Mouse (Mus musculus) intestine, embryonic 16.5 days (tissue): Measurements from ENCODE around the gene Magt1. TPM values are rescaled to one million over a fixed set of nuclear protein-coding genes. Genes with fewer than 3 reads are reported as not detected.
A peak's percentile ranks its signal among the peaks of the same experiment; 100 is the strongest.

ENCODE experiments used
- ATAC-seq: fragments of 200-750 bp; cut with Nextera tagmentation; 2 replicates; pipeline ENCODE4 v1.8.0; 2017; ENCODE audit warnings: moderate TSS enrichment, moderate library complexity
- H3K27ac ChIP-seq: fragments of 300-500 bp; sonication (generic); 2 replicates; pipeline ENCODE4 v1.5.1; 2014; ENCODE audit warnings: mild to moderate bottlenecking, low read length
- H3K27me3 ChIP-seq: fragments of 300-500 bp; sonication (generic); replicated peaks from 2 replicates; pipeline ENCODE4 v1.6.1; 2014; ENCODE audit warnings: low read length, control low read depth, mixed read lengths; ENCODE audit not compliant: control insufficient read depth, insufficient read depth
- H3K36me3 ChIP-seq: fragments of 300-500 bp; sonication (generic); 2 replicates; pipeline ENCODE4 v1.6.1; 2014; ENCODE audit warnings: low read length, control low read depth; ENCODE audit not compliant: control insufficient read depth, insufficient read depth
- H3K4me1 ChIP-seq: fragments of 300-500 bp; sonication (generic); 2 replicates; pipeline ENCODE4 v1.6.1; 2014; ENCODE audit warnings: low read length, control low read depth, mixed read lengths; ENCODE audit not compliant: control insufficient read depth, insufficient read depth
- H3K4me2 ChIP-seq: fragments of 300-500 bp; sonication (generic); 2 replicates; pipeline ENCODE4 v1.6.1; 2014; ENCODE audit warnings: low read depth, low read length, control low read depth
- H3K4me3 ChIP-seq: fragments of 300-500 bp; sonication (generic); 2 replicates; pipeline ENCODE4 v1.5.1; 2014; ENCODE audit warnings: mild to moderate bottlenecking, low read length
- H3K9ac ChIP-seq: fragments of 300-500 bp; sonication (generic); 2 replicates; pipeline ENCODE4 v1.6.1; 2014; ENCODE audit warnings: low read depth, low read length
- H3K9me3 ChIP-seq: fragments of 300-500 bp; sonication (generic); 2 replicates; pipeline ENCODE4 v1.6.1; 2016; ENCODE audit warnings: low read length, control low read depth; ENCODE audit not compliant: control insufficient read depth
- WGBS: fragments of 180-500 bp; shearing (Covaris S2); extraction: QIAGEN DNeasy Blood & Tissue Kit; methylation state at CpG from one replicate; pipeline ENCODE4 v1.1.7; 2014; 5-methylcytosine and 5-hydroxymethylcytosine counted together
- polyA plus RNA-seq: library from polyadenylated mRNA; unstranded; fragments of >200 nt; fragmentation: Nextera tagmentation; extraction: Ambion mirVana; gene quantifications from 2 replicates; pipeline ENCODE4 v1.2.1, GENCODE M21; 2015

Gene Magt1
- polyA plus RNA-seq: 78.9 and 79.8 TPM in 2 replicates

DNA sequence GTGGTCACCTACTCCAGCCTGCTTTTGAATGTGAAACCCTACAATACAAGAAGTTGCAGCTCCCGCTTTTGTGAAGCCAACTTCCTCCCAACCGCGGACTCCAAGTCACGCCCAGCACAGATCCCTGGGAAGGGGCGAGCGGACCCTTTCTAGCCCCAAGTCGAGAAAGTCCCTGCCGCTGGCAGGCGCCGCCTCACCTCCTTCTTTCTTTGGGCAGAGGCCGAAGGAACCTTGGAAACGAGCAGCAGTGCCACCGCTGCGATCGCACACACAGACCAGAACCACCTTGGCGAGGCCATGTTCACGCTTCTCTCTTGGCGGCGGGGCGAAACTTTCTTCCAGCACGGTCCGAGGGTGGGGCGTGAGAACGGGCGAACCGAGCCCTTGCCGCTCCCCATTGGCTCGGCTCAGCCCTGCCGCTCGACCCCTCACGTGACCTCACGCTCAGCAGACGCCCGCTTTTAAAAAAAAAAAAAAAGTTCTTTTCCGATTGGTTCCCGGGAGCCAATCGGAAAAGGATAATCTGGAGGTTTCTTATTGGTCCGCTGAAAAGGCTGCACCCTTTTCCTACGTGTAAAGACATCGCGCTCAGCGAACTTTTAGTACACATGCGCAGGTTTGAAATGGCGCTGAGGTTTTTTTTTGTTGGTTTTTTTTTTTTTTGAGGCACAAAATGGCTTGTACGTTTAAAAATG, at the start of gene Magt1:
Gene Magt1 (minus strand): TSS at position 442 of the 695 bp plus-strand sequence.
- H3K36me3 ChIP-seq: no peaks in the 10 kb centered on the region
- peak within 1 kb of the TSS; percentile 52 for H3K4me2 ChIP-seq
- H3K27me3 ChIP-seq: no peaks in the 10 kb centered on the region
- H3K27ac ChIP-seq: peak within 1 kb of the TSS; percentile 91
- H3K9me3 ChIP-seq: no peaks in the 10 kb centered on the region
- ATAC-seq: peak; percentile 96
- 18% methylated on average over 45 of the region's 45 CpGs for WGBS
- peaks cover 5% of the 10 kb centered on the region for H3K4me1 ChIP-seq
- peak within 1 kb of the TSS; percentile 79 for H3K9ac ChIP-seq
- H3K4me3 ChIP-seq: peak within 1 kb of the TSS; percentile 64

DNA sequence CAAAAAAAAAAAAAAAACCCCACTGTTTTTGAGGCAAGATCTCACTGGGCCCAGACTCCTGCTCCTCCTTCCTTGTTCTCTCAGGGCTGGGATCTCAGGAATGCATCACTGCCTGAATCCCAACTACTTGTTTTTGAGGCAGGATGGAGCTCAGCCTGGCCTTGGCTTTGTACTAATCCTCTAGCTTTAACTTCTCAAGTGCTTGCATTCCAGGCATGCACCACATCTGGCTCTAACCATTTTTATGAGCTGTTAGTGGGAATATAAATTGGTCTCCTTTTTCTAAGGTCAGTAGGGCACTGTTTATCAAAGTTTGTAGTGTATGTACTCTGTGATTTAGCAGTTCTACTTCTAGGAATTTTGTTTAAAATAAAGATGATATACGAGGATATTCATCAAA, 36.5 kb upstream of the Magt1 start:
- no peaks in the 10 kb centered on the region for H3K36me3 ChIP-seq
- no peaks in the 10 kb centered on the region for H3K27me3 ChIP-seq
- no peaks in the 10 kb centered on the region for H3K9me3 ChIP-seq
- no peak overlapping the region for H3K27ac ChIP-seq
- ATAC-seq: no peak
- no peak overlapping the region for H3K4me3 ChIP-seq
- peaks cover 7% of the 10 kb centered on the region for H3K4me1 ChIP-seq
- WGBS: 58% methylated on average over 1 of the region's 1 CpGs
- H3K4me2 ChIP-seq: no peak overlapping the region
- no peak overlapping the region for H3K9ac ChIP-seq

DNA sequence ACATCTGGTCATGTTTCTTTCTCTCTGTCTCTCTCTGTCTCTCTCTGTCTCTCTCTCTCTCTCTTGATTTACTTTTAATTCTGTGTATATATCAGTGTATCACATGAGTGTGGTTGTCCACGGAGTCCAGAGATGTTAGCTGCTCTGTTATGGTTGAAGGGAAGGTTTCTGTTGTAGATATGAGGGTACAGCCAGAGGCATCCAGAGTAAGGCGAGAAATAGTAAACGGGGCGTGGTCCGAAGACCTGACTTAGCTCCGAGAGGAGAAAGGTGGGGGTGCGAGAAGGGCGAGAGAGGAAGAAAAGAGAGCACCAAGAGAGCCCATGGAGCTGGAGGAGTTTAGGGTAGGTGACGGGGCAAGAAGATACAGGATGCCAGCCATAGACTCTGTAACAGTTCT, 34.2 kb upstream of the Magt1 start:
- Histone ChIP-seq H3K4me1 (peaks cover 7% of the 10 kb centered on the region), H3K9ac (no peak overlapping the region), H3K27ac (peak overlapping the region; percentile 7; the same call in 1 of the 2 replicates), H3K4me3 (no peak overlapping the region), H3K36me3 (no peaks in the 10 kb centered on the region), H3K27me3 (no peaks in the 10 kb centered on the region), H3K4me2 (no peak overlapping the region), H3K9me3 (no peaks in the 10 kb centered on the region)
- WGBS: 45% methylated on average over 9 of the region's 9 CpGs
- peak; percentile 49 for ATAC-seq

DNA sequence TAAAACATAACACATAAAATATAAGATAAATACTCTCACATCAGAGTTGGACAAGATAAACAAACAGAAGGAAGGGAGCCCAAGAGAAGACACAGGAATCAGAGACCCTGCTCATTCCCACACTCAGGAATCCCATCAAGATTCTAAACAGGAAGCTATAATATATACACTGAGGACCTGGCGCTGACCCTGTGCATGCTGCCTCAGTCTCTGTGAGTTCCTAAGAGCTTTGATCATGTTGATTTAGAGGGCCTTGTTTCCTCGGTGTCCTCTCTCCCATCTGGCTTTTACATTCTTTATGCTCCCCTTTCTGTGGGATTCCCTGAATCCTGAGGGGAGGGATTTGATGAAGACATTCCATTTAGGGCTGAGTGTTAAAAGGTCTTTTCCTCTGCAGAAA, 33.7 kb upstream of the Magt1 start:
- no peak overlapping the region for H3K27ac ChIP-seq
- ATAC-seq: peak; percentile 66
- 29% methylated on average over 2 of the region's 2 CpGs for WGBS

DNA sequence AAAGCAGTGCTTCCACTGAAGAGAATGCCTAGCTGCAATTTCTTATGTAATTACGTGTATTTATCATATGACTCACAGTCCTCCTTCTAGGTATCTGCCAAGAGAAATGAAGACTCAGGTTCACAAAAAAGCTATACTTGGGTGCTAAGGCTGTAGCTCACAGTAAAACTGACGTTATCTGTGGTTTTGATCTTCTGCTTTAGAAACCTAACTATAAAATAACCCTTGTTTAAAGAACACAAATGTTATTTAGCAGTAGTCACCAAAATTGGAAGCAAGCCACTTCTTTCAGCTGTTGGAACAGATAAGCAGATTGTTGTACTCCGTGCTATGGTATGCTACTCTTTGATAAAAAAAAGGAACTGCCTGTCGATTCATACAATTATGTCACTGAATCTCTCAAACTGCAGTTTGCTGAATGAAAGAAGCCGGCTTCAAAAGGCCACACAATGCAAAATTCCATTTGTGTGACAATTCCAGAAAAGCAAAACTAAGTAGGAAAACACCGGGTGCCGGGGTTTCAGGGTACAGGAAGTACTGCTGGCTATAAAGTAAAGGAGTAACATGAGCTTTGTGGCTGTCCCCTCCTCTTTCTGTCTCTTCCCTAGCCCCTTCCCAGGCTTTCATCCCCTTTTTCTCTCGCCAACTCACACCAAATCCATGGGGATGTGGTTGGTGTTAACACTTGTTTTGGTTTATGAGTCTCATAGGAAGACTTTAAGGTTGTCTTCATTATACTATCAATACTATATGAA, 32.3 kb upstream of the Magt1 start:
- Histone ChIP-seq H3K36me3 (no peaks in the 10 kb centered on the region), H3K4me1 (peaks cover 7% of the 10 kb centered on the region), H3K9me3 (no peaks in the 10 kb centered on the region), H3K9ac (no peak overlapping the region), H3K27ac (no peak overlapping the region; the same call in 1 of the 2 replicates), H3K4me2 (no peak overlapping the region), H3K27me3 (no peaks in the 10 kb centered on the region; the same call in 1 of the 2 replicates), H3K4me3 (no peak overlapping the region)
- WGBS: 33% methylated on average over 8 of the region's 8 CpGs
- ATAC-seq: peak; percentile 52; the same call in 1 of the 2 replicates

More for the DNA sequence above, 33.7 kb upstream of the Magt1 start:
- Histone ChIP-seq H3K27me3 (no peaks in the 10 kb centered on the region), H3K36me3 (no peaks in the 10 kb centered on the region), H3K4me2 (no peak overlapping the region), H3K4me3 (no peak overlapping the region), H3K4me1 (peaks cover 7% of the 10 kb centered on the region), H3K9me3 (no peaks in the 10 kb centered on the region), H3K9ac (no peak overlapping the region)

DNA sequence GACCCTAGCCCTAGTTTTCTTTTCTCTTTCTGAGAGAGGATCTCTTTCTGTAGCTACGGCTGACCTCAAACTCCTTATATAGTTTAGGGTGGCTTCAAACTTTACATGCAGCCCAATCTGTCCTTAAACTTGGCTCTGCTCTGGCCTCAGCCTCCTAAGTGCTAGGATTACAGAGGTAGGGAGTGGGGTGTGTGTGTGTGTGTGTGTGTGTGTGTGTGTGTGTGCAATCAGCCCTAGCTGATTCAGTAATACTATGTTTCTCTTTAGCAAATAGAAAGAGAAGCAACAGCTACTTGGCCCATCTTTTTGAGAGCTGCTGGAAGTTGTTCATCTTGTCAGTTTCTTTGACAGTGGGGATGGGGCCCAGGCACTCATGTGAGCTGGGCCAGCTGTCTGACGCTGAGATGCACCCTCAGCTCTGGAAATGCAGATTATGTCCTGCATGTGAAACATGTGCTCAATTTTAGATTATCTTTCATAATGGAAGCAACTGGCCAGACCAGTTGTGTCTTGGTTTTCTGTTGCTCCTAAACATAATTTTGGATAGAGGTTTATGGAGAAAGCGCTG, 25.6 kb upstream of the Magt1 start:
- ATAC-seq: no peak
- no peaks in the 10 kb centered on the region for H3K9me3 ChIP-seq
- H3K27me3 ChIP-seq: no peaks in the 10 kb centered on the region; the same call in 1 of the 2 replicates
- H3K9ac ChIP-seq: no peak overlapping the region
- H3K36me3 ChIP-seq: no peaks in the 10 kb centered on the region
- no peak overlapping the region for H3K27ac ChIP-seq
- H3K4me3 ChIP-seq: no peak overlapping the region
- H3K4me1 ChIP-seq: no peaks in the 10 kb centered on the region; the same call in 1 of the 2 replicates
- WGBS: 61% methylated on average over 3 of the region's 3 CpGs
- no peak overlapping the region for H3K4me2 ChIP-seq

DNA sequence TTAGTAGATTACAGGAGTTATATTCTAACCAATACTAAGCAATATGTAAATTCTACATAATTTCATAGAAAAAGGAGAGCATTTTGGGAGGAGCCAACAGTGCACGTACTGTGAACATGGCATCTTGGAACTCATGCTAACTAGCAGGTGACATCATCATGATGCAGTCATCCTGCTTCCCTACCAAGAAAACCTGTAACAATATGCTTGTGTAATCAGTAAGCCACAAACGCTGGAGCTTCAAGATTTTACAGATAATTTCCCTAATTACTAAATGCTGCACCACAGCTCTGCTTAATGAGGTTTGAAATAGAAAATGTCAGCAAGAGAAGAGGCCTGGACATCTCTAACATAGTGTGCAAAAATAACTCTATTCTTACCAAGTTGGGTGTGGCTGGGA, 24.0 kb upstream of the Magt1 start:
- Histone ChIP-seq H3K4me3 (no peak overlapping the region), H3K9ac (no peak overlapping the region), H3K27ac (no peak overlapping the region), H3K4me2 (no peak overlapping the region), H3K9me3 (no peaks in the 10 kb centered on the region), H3K27me3 (no peaks in the 10 kb centered on the region; the same call in 1 of the 2 replicates), H3K36me3 (no peaks in the 10 kb centered on the region), H3K4me1 (no peaks in the 10 kb centered on the region; the same call in 1 of the 2 replicates)
- 67% methylated on average over 2 of the region's 2 CpGs for WGBS
- ATAC-seq: no peak

DNA sequence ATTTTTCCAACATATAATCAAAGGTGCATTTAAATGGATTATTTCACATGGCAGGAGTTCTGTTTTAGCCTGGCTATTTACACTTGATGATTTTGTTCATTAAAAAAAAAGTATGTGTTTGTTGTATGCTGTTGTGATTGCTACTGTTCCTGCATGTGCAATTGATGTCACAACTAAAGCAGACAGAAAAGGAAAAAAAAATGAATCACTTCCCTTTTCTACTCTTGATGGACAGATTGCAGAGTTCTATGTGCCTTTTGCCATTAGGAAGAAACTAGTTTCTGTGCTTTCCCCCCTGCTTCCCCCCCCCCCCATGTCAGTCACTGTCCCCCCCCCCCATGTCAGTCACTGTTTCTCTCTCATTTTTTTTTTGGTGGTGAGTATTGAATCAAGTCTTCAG, 19.4 kb upstream of the Magt1 start:
- Histone ChIP-seq H3K9me3 (no peaks in the 10 kb centered on the region), H3K27me3 (no peaks in the 10 kb centered on the region), H3K36me3 (no peaks in the 10 kb centered on the region), H3K4me1 (no peaks in the 10 kb centered on the region), H3K4me3 (no peak overlapping the region), H3K9ac (no peak overlapping the region), H3K4me2 (no peak overlapping the region), H3K27ac (no peak overlapping the region)
- ATAC-seq: no peak

DNA sequence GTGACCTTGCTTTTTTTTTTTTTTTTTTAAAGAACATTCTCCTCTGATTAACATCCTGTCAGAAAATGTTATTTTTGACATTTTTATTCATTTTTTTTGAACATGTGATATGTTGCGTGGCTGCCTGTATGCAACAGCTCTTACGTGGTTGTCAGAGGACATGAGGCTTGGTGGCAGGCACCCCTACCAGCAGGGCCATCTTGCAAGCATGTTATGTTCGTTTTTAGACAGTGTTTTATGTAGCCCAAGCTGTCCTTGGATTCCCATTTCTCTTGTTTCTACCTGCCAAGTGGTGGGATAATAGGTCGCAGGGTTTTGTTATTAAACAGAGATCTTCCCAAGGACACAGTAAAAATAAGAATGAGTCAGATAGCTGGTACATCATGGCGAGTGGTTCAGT, 18.5 kb upstream of the Magt1 start:
- no peak overlapping the region for H3K27ac ChIP-seq

More for the DNA sequence above, 18.5 kb upstream of the Magt1 start:
- no peaks in the 10 kb centered on the region for H3K4me1 ChIP-seq
- H3K9me3 ChIP-seq: no peaks in the 10 kb centered on the region
- H3K4me2 ChIP-seq: no peak overlapping the region
- no peak overlapping the region for H3K9ac ChIP-seq
- no peaks in the 10 kb centered on the region for H3K36me3 ChIP-seq
- no peak for ATAC-seq
- H3K4me3 ChIP-seq: no peak overlapping the region
- no peaks in the 10 kb centered on the region for H3K27me3 ChIP-seq
- 63% methylated on average over 5 of the region's 5 CpGs for WGBS
